Mouse (Mus musculus) spleen, embryonic (tissue): ENCODE measurements around the gene Ttc17.

ENCODE experiments used
- CTCF ChIA-PET: fragments of 350-600 bp; sonication (Branson Sonifier 250); formaldehyde crosslinking; loops from one replicate; lab custom pipeline; 2022; lab: Charles Lee

Gene Ttc17

DNA sequence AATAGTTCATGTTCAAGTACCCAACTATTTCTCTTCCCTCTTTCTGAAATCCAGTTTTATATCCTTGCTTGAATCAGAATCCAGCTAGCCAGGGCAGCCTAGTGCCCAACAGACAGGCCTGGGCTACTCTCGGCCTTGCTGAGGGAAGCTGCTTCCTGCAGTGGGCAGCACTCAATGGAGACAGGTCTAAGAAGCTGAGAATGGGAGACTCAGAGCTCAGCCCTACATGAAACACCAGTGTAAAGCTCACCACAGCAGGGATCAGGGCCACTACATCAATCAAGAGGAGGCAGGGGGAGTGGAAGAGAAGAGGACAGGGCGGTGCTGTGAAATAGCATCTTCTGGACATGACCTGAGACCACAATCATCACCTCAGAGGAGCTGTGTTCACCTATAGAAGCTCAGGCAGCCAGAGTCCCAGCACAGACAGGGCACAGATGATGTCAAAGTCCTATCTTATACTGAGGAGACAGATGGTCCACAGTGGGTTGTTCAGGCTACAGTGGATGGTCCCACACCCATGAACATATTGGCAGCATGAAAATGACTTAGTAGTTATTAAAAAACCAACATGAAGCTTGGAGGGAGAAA, 25.3 kb downstream of the Ttc17 start:
- CTCF ChIA-PET: no interaction called here

DNA sequence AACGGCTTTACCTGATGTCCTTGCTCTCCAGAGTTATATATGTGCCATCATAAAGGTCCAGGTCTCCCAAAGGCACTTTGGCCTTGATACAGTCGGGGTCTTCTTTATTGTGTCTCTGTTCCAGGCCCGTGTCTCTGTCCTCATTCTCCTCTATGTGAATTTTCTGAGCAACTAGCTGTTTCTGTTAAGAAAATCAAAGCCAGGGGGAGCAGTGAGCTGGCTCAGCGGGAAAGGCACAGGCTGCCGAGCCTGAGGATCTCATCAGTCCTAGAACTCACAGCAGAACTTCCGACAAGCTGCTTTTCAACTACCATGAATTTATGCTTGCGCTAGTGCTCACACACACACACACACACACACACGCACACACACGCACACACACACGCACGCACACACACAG, 27.8 kb downstream of the Ttc17 start:
- CTCF ChIA-PET: interaction anchor here (0.5 kb wide), 1 partner anchor 269 kb away, joined by 7 read pairs; no protein-coding TSS in a partner anchor

DNA sequence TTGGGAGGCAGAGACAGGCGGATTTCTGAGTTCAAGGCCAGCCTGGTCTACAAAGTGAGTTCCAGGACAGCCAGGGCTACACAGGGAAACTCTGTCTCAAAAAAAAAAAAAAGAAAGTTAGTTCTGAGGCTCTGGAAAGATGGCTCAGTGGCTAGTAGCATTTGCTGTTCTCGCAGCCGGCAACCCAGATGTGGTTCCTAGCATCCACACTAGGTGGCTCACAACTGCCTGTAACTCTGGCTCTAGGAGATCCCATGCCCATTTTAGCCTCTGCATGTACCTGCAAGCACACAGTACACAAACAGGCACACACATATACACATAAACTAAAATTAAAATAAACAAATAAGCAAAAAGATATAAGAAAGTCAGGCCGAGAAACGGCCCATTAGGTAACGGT, 35.4 kb downstream of the Ttc17 start:
- CTCF ChIA-PET: no interaction called here

DNA sequence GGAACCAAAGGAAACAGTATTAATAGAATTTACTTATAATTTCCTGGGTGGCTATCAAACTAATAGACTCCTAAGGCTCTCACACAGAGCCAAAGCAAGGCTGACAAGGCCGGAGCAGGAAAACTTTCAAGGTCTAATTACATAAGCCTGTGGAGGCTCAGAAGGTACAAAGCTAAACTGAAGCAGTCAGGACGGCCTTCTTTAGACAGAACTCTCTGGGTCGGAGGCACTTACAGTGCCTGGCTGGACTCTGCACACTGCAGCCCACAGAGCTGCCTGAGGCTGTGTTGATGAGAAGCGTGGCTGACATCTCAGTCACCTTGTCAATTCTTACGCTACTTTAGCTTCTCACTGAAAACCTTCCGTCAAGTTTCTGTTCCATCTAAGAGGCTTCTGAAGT, 42.7 kb downstream of the Ttc17 start:
- CTCF ChIA-PET: no interaction called here

DNA sequence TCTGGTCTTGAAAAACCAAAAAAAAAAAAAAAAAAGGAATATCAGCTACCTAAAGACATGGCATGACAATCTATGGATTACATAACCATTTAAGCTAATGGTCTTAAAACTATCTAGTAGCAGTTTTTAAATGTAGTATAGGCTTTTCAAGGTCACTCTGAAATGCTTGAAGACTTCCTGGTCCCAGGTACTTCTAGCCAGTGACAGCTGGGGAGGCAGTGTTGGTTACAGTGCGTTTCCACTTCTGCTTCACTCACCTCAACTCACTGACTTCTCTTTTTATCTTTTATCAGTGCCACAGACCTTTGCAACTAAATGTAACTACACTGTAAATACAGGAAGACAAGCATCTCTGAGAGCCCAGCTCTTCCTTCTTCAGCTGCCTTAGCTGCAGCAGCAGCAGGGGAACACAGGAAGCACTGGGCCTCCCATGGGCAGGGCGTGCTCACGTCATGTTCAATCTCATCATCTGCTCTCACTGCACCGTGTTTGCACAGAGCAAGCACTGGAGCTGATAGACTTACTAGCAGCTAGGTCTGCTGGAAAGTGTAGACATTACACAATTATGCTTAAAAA, 46.0 kb downstream of the Ttc17 start:
- CTCF ChIA-PET: no interaction called here

DNA sequence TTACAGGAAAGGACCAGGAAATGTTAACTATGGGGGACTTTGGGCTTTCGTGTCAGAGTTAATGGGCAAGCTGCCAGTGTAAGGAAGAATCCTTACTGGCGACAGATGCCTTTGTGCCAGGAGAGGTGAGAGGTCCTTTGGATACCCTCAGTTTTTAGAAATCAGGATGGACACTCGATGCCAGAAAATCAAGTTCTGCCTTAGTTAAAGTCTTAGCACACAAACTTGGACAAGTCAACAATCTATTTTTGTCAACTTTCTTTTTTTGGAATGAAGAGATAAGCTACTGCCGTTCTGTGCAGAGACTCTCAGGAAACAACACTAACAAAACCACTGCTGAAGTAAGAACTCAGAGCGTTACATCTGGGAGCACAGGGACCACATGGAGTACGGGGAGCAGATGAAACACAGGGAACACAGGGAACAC, 58.3 kb downstream of the Ttc17 start:
- CTCF ChIA-PET: no interaction called here

DNA sequence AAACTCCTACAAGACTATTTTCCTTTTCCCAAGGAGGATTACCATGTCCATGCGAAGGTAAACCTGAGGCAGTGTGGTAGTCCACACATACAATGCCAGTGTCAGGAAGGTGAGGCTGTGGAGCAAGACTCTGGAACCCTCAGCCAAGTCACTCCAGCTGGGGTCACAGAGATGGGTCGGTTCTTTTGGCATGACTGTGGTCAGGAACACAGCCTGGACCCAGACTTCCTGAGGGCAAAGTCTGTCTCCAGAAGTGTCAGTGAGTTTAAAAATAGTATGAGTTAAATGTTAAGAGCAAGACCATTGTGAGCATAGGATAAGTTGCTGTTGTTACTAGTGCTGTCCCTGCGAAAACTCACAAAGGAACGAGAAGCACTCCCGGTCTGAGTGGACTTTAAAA, 59.7 kb downstream of the Ttc17 start:
- CTCF ChIA-PET: no interaction called here

DNA sequence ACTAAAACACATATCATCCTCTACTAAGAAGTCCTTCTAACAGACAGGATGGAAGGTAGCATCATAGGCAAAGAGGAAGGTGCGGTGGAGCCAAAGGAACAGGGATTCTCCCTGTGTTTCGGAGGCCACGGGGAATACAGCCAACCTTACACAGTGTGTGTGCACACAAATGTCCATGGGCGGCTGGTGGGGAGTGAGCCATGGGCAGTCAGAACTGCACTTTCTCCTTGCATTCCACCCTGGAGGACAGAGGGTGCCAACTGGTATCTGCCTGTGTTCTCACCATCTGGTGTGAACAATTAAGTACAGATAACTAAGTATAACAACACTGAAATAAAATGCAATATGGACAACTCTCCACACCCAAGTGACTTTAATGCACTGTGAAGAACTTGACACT, 61.9 kb downstream of the Ttc17 start:
- CTCF ChIA-PET: no interaction called here

DNA sequence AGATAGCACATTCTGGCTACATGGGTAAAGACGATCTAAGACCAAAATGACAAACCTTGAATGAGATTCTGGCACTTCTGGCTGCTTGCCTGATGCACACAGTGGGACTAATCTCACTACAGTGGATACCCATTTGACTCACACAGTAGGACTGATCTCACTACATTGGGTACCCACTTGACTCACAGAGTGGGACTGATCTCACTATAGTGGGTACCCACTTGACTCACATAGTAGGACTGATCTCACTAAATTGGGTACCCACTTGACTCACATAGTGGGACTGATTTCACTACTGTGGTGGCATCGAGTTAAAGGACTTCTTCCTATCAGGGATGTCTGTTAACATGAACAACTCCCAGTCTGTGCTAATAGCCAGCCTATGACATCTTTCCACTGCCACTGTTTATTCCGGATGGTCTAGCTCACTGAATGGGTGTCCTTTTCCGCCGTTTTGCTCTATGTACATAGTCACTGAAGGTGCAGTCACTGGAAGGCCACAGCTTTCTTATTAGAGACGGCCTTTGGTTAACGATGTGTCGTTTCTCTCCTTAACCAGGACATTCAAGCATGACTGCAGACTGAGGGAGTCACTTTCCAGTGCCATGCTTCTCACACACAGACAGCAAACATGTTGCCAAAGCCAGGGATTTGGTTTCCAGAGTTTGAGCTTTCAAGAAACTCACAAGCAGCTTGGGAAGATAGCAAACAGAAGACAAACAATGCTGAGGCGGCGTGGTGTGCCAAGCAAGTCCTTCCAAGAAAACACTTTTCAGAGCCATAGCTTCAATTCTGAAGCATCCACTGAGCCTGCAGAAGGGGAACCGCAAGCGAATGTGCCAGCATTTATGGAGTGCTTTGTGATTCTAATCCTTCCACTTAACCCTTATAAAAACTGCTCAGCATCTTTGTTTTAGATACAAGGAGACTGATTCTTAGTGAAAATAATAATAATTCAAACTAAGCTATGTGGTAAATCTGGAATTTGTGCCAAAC, 62.9 kb downstream of the Ttc17 start:
- CTCF ChIA-PET: no interaction called here

DNA sequence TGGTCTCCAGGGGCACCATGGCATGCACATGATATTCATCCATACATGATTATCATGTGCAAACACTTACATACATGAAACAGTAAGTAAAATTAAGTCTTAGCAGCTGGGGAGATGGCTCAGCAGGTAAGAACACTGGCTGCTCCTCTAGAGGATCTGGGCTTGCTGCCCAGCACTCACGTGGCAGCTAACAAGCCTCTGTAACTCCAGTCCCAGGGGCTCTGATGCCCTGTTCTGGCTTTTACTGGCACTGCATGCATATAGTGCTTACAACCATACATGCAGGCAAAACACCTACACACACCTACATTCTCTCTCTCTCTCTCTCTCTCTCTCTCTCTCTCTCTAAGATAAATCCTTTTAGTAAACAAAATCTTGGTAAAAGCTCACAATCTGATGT, 65.7 kb downstream of the Ttc17 start:
- CTCF ChIA-PET: no interaction called here

DNA sequence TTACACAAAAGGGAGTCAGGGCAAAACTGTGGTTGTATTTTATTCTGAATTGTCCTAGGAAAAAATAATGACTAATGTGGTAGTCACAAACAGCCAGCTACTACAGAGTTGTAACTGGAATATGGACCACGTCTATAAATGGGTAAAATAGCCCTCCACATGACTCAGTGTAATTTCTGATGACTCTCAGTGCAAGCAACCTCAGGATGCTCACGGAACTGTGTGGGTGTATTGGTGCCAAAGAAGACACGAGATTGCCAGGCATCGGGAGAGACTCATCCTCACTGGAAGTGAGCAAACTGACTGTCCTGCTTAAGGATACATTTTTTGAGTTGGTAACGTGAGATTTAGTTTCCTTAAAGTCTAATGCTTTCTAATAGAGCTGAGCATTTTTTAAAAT, 67.0 kb downstream of the Ttc17 start:
- CTCF ChIA-PET: no interaction called here

DNA sequence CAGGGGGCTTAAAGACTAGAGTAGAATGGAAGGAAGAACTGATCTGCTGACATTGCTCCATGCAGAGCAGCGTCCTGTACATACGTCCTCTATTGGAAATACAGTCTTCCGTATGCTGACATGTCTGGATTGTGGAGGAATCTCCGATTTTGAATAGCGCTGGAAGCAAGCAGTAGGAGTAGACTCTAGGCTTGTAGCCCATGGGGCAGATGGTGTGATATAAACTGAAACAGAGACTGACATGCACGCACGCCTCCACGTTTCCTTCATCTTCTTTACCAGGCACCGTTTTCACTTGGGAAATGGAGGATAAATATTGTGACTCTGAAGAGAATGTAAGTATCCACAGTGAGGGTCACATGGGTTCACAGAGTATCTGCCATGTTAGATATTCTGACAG, 70.2 kb downstream of the Ttc17 start:
- CTCF ChIA-PET: no interaction called here

DNA sequence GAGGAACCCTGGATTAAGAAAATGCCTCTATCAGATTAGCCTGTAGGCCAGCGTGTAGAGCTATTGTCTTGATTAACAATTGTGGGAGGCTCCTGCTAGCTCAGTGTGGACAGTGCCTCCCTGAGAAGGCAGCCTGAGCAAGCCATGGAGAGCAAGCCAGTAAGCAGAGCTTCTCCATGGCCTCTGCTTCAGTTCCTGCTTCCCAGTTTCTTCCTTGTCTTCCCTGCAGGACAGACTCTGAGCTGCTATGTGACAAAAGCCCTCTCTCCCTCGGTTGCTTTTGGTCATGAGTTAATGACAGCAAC, 71.8 kb downstream of the Ttc17 start:
- CTCF ChIA-PET: no interaction called here

DNA sequence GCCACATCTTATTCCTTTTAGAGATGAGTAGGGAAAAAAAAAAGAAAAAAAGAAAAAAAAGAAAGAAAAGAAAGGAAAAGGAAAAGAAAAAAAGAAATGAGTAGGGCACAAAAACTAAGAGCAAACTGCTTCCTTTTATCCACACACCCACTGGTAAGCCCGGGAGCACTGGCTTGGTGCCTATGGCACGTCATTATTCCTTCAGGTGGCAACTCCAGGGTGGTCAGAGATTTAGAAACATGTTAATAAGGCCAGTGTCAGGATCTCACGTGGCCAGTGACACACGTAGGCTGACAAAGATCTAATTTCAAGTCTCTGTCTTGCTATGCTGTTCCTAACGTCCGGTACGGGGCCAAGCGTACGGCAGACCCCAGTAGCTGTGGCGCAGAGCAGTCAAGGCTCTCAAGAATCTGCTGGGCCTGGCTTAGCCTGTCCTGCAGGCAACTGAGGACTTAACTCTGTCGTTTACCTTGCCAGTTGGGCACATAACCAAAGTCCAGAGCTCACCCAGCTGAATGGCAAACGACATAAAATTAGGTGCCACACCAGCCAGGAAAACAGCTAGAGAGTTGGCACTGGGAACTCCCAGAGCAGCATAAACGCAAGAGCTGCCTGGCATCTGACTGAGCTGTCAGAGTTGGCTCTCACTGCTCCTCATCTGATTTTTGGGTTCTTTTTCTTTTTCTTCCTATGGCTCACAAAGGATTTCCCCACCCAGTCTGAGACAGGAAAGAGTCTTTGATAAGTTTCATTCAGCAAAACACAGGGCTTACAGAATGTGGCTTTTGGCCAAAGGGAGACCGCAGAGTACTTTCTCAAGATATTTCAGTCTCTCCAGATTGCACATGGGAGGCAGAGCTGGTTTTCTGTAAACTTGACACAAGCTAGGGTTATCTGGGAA, 72.4 kb downstream of the Ttc17 start:
- CTCF ChIA-PET: no interaction called here

DNA sequence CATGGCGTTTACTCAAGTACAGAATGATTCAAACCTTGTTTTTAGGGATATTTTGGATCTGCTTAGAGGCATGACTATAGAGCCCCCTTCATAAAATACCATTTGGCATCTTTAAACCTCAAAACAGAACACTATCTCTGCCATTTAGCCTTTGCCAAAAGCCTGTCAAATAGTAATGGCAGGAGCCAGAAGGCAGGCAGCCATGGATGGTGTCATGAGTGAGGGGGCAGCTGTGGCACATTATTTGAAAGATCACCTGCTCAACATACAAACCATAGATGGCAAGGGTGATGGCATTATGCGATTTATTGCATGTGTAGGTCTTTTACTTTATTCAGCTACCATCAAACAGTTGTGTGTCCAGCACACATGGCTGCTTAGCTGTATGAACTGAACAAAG, 73.4 kb downstream of the Ttc17 start:
- CTCF ChIA-PET: no interaction called here

DNA sequence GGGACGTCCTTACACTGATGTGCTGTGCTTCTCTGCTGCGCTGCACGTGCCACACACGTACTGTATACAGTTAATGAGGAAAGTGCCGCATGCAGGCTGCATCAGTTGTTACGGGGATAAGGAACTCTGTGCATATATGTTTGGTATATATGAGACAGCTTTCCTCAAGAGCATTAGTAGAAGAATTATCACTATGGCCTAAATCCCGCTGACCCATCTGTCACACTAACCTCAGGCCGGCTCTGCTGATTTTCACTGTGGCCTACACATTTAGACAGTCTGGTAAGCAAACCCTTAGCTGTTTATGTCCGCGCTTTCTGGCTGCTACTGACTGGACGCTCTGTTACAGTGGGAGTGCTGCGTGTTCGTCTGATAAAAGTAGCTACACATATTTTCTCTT, 77.2 kb downstream of the Ttc17 start:
- CTCF ChIA-PET: no interaction called here

DNA sequence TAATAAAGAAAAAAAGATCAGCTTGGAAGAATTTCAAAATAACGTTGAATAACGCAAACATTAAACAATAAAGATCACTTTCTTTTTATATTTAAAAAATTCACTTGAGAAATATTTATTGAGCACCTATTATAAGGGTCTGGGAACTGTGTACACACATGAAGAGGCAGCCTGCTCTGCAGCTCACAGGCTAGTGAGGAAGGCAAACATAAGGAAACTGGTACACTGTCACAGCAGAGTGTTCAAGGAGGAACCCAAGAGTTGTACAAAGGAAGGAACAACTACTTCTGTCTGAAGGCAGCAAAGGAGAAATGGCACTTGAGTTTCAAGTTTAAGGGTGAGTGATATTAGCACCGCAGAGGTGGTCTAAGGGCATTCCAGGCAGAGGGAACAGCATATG, 78.7 kb downstream of the Ttc17 start:
- CTCF ChIA-PET: no interaction called here

DNA sequence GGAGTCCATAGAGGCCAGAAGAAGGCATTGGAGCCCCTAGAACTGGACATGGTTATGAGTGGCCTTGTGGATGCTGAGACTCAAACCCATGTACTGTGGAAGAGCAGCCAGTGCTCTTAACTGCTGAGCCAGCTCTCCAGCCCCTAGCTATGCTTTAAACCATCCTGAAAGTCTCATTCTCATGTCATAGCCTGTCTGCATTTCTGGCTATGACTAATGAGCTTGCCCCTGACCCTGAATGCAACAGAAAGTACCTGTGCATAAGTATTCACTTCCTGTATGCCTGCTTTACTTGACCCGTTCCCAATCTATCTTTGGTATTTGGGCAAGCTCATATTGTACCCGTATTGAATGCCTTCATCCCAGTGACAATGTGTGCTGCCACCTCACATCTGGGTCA, 86.7 kb downstream of the Ttc17 start:
- CTCF ChIA-PET: no interaction called here

DNA sequence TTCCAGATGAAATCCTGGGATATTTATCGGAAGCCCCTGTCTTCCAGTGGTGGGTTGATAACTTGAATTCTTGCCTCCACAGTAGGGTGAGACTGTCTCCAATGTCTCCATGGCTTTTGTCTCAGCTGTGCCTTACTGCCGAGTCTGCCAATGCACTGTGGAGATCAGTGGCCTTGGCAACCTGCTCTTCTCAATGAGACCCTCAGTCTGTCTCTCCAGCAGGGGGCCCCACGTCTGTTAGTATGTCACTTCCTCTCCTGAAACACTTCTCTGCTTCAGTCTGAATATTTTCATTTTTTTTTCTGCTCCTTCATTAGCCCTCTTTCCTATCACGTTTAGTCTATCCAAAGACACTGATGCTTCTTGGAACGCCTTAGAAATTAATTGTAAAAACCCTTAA, 90.0 kb downstream of the Ttc17 start:
- CTCF ChIA-PET: no interaction called here

DNA sequence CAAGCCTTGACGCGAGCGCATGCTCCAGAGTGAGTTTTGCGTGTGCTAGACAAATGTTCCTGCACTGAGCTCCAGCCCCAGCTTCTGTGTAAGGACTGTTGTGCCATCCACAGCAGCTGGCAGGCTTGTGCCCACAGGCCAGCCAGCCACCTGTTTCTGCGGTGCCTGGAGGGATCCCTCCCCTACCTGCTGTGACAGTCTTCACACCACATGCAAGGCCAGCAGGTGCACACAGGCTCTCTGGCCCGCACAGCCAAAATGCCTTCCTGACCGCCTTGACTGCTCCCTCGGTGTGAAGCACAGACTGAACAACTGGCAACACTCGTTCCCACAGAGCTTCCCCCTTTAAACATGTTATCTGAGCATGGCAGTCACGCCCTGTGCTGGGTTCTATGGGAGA, 102.5 kb downstream of the Ttc17 start:
- CTCF ChIA-PET: no interaction called here

DNA sequence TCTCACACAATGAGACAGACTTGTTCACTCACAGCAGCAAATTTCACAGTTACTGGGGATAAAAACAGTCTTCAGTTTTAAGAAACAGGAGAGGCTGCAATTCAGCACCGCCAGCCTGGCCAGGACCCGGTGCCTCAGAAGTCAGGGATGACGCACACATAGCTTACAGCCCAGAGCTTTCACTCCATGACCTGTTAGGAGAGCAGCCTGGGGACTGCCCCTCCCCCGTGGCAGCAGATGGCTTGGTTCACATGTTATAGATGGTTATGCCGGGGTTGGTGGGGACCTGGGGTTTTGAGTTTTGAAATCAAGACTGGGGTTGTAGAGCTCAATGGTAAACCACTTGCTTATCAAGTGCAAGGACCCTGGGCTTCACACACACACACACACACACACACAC, 104.1 kb downstream of the Ttc17 start:
- CTCF ChIA-PET: no interaction called here

DNA sequence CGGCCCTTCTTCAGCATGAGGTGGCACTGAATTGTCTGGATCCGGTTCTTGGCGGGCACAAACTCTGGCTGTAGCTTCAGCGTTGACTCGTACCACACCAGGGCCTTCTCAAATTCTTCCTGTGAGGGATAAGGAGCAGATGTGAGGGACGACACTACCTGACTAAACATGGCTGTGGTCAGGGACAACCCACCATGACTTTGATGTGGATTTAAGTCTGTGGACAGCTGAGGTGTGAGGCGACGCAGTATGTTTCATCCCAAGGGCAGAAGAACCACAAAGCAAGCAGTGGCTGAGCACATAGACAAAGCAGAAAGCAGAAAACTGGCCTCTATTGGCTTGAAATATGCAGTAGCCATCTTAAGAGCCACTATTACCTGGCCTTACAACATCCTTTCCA, 104.7 kb downstream of the Ttc17 start:
- CTCF ChIA-PET: no interaction called here
